Mouse (Mus musculus) brain, embryonic 14.5 days (tissue): Measurements from ENCODE around the gene Trim71.

ENCODE experiments used
- CTCF ChIP-seq: fragments of 200-500 bp; IDR thresholded peaks from 2 replicates; pipeline ENCODE4 v1.5.1; 2012; ENCODE audit warnings: inconsistent platforms, mild to moderate bottlenecking, moderate library complexity, borderline replicate concordance; ENCODE audit not compliant: insufficient read depth, insufficient read length; ENCODE audit errors: extremely low read depth
- POLR2A ChIP-seq: fragments of 200-500 bp; IDR thresholded peaks from 2 replicates; pipeline ENCODE4 v1.6.1; 2012; ENCODE audit warnings: mild to moderate bottlenecking, inconsistent platforms, borderline replicate concordance; ENCODE audit not compliant: poor library complexity, insufficient read depth, insufficient read length, severe bottlenecking; ENCODE audit errors: extremely low read depth

DNA sequence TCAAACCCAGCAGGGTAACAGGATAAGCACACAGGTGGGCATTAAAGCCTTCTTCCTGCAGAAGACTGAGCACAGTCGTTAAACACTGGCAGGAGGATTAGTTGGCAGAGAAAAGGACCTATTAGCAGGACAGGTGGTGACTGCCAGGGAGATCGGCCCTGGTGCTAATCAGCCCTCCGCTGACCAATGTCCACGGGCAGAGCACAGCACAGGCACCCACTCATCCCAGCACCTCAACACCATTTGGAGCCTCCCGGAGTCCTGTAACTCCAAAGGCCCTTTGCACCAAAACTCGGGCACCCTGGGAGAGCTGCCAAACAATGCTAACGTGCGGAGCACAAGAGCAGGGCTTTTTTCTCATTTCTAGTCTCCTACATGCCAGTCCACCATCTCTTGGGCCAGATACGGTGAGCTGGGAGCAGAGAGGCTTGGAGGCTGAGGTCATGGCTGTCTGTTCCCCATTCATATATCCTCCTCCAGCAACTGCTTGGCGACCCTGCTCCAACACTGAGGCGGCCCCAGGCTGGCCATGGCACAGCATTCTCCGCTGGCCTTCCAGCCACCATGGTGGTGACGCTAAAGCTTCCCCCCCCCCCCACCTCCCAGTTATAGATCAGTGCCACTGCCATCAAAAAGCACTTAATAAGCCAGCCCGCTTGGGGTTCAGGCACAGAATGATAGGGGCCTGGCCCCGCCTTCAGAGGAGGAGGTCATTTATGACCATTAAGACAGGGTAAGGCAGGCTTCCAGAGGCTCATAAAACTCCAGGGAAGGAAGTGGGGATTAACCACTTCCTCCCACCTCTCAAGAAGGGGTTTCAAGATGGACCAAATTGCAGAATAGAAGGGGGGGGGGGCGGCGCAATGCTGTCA, 20.1 kb downstream of the Trim71 start:
- TF ChIP-seq CTCF, result no peak
- no peak for TF ChIP-seq POLR2A
